Mouse (Mus musculus) right cerebral cortex, postnatal 10 days (tissue): Measurements from ENCODE around the gene Scn10a.
A peak's percentile ranks its signal among the peaks of the same experiment; 100 is the strongest.

ENCODE experiments used
- DNase-seq, 2 experiments: peaks; one replicate each; pipeline ENCODE4 v3.0.0; 2021; ENCODE audit warnings: low spot score in 2 of 2

The Scn10a gene

GRCm38 (mm10) chr9:119634216-119634843 is 84.8 kb downstream of the Scn10a start:
- no peak for DNase-seq

DNA sequence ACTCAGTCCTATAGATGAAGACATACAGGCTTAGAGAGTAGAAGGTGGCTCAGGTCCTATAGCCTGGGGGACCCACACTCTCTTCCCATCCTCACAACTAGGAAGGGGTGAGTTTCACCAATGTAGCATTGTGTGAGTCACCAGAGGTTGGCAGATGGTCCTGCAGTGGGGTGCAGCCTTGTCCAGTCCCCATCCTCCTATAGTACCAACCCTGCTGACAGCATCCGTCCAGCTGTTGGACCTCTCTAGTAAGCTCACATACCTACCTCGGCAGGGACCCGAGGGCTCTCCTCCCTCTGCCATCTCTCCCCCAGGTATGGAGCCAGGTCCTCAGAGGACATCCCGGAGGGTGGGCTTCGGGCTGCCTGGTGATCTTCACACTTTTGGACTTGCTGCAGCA is 85.6 kb downstream of the Scn10a start:
- DNase-seq, result no peak

DNA sequence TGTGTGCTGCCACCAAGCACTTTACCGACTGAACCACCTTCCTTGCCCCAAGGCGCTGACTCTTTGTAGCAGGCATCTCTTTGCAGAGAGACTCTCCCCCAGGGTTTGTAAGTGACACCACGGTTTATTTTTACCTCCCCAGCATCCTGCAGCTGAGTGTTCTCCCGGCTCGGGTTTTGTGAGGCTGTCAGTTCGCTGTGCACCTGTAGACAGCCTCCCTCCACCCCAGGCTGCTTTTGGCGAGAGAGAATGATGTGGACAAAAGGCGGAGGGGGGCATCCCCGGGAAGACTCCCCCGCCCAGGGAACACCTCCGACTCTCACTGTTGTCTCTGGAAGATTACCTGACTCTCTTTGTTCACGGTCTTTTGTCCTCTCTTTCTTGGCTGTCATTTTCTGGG is 86.3 kb downstream of the Scn10a start:
- peak in 1 of 2 experiments; percentile 30 for DNase-seq

- DNase-seq, result no peak
Observed at GRCm38 (mm10) chr9:119631899-119632533, 87.1 kb downstream of the Scn10a start.

DNA sequence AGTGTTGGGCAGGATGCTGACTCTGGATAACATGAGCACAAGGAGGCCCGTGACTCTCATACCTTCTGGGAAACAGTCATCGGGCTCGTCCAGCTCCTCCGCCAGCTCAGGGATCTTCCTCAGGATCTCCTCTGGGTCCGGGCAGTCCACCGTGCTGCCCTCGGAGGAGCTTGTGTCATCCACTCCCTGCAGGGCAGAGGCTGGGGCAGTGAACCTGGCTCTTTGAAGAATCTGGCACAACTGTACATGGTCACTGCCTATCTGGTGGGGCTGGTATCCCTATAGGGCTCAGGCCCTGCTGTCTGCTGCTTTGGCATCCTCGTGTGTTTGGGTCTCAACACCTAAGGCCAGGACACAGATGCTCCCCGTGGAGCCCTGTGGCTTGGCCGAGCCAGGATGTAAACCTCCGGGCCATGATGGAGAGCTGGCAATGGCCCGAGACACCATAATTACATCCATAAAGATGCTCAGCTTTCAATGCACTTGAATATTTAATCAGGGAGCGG is 87.7 kb downstream of the Scn10a start:
- DNase-seq, result no peak

DNA sequence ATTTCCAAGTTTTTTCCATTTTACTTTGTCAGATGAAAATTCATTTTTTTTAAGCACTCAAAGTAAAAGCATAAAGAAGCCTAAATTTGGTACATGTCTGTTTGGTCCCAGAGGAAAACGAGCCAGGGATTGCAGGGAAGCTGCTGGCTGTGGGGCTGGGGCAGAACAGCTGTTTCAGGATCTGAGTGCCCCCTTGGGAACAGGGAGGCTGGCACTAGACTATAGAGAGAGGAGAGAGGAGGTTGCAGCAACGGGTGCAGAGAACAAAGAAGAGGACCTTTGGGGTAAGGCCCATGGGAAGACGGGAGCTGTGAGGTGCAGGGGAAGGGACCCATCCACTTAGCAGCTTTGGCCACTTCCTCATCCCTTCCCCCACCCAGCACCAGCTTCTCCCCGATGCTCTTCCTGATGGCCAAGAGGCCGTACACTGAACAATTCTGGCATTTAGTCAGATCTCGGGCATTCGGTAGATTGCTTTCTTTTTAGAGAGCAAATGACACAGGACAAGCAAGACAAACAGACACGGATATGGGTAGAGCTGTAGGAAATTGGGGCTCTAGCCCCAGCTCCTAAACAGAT is 90.3 kb downstream of the Scn10a start:
- no peak for DNase-seq

GRCm38 (mm10) chr9:119627227-119627626 is 91.9 kb downstream of the Scn10a start:
- DNase-seq, result no peak

DNA sequence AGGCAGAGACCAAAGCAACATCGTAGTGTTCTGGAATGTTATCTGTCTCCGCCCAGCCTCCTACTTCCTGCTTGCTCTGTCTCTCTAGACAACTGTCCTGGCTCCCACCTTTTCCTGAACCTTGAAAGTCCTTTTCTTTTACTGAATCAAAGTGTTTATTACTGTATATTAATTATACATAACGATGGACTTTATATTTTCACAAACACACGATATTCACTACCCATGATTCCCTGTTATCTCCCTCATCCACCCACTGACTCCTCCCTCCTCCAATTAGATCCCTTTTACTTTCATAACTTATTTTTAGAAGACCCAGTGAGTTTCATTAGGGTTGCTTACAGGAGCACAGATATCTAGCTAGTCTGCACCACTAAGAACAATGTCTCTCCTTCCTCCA is 95.0 kb downstream of the Scn10a start:
- no peak for DNase-seq

- no peak for DNase-seq
Observed at GRCm38 (mm10) chr9:119614798-119615197, 104.3 kb downstream of the Scn10a start.

DNA sequence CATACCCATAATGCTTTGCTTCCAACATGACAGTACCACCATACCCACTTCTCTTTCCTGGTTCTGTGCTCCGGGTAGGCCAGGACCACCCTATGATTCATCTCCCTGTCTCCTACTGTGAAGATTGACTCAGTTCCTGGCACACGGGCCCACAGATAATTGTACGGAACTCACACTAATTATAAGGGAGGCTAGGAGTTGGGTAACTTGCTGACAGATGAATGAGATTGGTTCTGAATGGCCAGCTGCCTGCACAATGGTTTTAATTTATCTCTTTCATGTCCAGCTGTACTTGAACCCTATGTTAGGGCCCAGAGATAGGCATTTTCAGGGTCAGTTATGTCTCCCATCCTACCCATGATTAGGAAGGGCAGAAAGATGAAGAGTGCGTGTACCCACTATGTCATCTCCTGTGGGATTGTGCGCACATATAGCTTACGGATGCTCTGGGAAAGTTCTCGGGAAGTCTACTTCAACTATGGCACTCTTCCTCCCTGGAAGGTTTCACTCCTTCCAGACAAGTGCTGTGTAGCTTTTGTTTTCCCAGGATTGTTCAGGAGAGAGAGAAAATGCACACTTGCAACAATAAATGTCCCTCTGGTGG is 108.5 kb downstream of the Scn10a start:
- DNase-seq, result no peak

GRCm38 (mm10) chr9:119606906-119607305 is 112.2 kb downstream of the Scn10a start:
- no peak for DNase-seq

DNA sequence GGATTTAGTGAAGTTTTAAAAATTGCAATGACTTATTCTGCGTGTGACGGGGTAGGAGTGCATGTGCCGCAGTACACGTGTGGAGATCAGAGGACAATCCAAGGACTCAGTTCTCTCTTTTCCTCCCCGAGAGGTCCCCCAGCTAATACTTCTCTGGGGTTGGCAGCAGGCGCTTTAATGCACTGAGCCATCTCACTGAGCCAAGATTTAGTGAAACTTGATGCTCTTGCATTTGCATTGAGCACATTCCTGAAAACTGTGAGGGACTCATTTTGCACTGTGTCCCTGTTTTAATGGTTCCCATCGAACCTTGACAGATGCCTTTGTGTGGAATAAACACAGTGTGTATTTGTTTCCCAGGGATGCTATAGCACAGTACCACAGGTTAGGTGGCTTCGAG is 114.5 kb downstream of the Scn10a start:
- no peak for DNase-seq

DNA sequence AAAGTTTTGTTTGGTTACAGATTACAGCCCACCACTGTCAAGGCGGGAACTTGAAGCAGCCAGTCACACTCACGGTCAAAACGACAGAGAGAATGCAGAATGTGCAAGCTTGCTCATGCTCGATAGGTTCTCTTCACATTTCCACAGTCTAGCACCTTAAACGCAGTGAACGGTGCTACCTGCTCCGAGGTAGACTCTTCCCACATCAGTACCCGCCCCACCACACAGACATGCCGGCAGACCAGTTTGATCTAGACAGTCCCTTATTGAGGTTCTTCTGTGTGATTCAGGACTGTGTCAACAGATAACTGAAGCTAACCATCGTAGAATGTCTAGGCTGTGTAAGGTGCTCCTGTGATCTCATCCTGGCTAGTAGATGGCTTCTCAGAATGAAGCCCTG is 120.6 kb downstream of the Scn10a start:
- DNase-seq, result no peak

DNA sequence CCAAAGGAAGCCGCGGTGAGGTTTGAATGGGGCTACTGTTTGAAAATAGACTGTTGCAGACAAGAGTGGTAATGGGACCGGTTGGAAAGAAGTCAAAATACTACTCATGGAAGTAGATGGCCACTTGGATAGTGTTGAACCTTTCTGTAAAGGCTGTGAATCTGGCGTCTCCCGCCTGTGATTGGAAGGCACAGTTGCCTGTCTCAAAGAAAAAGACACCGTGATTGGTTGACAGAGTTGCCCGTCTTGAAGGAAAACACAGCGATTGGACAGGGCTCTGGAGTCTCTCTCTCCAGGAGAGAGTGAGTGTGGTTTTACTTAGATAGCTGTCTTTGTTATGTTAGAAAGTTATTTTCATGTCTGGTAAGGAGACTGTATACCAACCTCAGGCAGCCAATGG is 121.8 kb downstream of the Scn10a start:
- peak; percentile 66 to 68 for DNase-seq

DNA sequence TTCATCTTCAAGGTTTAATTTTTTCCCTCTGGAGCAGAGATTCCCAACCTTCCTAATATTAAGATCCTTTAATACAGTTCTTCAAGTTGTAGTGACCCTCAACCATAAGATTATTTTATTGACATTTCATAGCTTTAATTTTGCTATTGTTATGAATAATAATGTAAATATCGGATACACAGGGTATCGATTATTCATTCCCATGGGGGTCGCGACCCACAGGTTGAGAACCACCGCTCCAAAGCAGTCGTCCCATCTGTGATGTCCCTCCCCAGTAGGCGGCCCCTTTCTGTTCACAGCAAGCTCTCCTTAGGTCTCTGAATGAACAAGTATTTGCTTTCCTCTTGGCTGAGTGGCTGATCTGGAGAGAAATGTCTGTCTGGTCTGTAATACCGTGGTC is 129.5 kb downstream of the Scn10a start:
- no peak for DNase-seq

GRCm38 (mm10) chr9:119588763-119589449 is 130.2 kb downstream of the Scn10a start:
- no peak for DNase-seq

DNA sequence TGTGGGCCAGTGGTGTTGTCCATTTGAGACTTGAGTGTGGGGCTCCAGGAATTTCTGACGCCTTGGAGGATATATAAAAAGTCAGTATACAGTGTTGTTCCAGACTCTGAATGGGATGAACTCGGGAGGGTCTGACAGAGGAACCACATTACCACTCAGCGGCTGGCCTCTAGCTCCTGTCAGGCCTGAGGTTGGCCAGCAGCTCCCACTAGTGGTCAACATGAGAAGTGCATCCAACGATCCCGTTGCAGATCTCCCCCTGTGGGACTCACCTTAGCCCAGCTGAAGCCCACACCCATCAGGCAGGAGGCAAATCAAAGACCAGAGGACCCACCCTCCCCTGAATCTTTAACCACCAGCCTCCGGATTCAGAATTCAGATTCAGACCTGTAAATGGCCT is 138.5 kb downstream of the Scn10a start:
- DNase-seq, result peak; percentile 73 to 82

DNA sequence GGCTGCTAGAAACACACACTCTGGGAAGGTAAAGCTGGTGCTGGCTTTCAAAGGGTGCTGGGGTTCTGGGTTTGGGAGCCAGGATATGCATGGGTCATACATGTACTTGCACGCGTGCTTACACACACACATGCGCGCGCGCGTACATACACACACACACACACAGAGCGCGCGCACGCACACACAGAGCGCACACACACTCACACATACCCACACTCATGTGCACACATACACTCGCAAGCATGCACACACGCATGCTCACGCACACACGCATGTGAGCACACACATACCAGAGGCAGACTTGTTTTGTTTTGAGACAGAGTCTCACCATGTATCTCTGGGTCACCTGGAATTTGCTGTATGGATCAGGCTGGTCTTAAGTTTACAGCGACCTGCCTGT is 138.9 kb downstream of the Scn10a start:
- no peak for DNase-seq

DNA sequence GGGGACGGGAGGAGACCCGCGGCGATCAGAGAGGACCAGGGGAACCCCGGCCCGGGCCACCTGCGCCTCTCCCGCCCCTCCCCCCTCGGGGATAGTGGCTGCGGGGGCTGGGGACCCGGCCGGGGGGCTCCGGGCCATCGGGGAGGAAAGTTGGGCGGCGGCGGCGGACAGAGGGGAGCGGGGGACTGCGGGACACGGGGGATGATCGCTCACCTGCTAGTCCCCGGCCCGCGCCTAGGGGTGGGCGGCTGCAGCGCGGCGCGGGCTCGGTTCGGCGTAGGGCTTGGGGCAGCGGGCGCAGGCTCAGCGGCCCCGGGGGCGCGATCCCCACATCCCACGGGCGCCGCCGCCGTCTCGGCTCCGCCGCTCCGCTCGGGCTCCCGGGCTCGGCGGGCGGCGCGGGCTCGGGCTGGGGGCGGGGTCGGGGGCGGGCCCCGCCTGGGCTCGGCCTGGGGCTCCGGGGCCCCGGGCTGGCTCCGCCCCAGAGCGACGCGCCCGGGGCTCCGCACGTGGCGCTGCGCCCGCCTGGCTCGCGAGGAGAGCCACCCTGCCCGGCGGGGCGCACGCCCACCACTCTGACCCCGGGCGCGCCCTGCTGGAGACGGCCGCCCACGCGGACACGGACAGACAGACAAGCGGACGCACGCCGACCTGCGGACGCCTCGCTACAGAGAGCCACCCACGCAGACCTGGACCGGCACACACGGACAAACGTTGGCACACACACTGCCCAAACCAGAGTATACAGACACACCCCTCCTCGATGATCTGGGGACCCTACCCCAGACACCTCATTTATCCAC is 140.3 kb downstream of the Scn10a start, which contains the start of gene Scn5a:
Scn5a (minus strand) TSS at position 381 of the 803 bp plus-strand sequence.
- DNase-seq, result no peak

DNA sequence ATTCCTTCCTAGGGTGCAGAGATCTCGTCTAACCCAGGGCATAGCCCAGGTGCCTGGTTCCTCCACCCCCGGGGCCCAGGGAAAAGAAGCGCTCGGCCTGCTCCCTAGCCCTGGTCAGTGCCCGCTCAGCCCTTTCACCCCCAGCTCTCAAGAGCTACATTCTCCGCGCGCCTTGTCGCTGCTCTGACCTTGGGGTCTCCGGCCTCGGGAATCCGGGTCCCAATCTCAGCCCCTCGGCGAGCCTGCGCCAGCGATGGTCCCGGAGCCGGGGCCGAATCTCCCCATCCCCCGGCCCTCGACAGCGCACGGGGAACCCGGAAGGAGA is 140.8 kb downstream of the Scn10a start:
- no peak for DNase-seq

GRCm38 (mm10) chr9:119576977-119577376 is 142.1 kb downstream of the Scn10a start:
- DNase-seq, result no peak
